Mouse (Mus musculus) T-cell, adult 2 months (primary cell): ENCODE measurements around the gene Mylpf.
A peak's percentile ranks its signal among the peaks of the same experiment; 100 is the strongest.

ENCODE experiments used
- DNase-seq: peaks from one replicate; pipeline ENCODE4 v3.0.0; 2022; ENCODE audit warnings: low spot score

Gene Mylpf

DNA sequence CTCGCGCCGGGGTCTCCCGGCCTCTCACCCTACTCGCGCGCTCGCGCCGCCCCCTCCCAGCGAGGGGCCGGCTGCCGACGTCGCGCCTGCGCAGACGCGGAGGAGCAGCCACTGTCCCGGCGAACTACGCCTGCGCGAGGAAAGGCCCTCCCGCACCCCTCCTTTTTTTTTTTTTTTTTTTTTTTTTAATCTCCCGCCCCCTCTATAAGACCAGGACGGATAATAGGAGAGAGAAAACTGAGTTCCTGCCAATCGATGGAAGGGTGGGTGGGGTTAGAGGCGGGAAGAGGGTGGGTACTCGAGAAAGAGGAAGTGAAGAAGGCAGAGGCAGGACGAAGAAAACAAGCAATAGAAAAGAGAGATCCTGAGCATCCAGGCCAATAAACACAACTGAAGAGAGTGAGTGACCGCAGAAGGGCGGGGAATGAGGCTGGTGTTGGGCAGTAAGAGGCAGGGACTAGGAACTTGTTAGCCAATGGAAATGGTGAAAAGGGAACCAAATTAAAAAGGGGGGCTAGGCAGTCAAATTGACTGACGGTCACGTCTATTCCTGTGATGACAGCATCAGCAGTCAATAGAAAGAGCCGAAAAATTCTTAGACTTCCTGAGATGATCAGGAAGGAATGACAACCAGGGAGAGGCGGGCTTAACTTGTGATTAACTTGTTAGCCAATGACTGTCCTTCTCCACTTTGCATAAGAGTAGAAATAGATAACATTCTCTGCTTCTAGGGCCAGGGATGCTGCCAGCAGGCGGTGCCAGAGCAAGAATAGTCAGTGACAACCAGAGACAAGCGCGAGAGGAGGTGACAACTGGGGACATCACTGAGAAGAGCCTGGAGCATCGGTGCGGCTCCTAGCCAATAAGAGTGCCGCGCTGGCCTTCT is at the start of gene Mylpf:
Mylpf (plus strand) TSS at position 338 of the 886 bp plus-strand sequence.
- peak; percentile 97 for DNase-seq

GRCm38 (mm10) chr7:127162546-127162945 is 46.1 kb upstream of the Mylpf start:
- DNase-seq, result no peak

DNA sequence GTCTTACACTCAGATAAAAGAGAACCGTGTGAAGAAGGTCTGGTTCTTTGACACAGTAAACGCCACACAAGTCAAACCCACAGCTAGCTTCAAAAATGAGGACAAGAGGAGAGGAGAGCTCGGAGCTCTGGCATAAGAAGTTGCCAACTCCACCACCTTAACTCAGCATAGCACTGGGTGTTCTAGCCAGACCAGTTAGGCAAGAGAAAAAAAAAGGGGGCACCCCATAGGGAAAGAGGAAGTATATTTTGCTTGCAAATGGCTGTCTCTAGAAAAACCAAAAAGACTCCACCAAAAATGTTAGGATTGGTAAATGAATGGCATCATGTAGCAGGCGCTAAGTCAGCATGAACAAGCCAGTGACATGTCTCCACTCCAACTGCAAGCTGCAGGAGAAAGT is 44.7 kb upstream of the Mylpf start:
- no peak for DNase-seq

- peak; percentile 7 for DNase-seq
These were observed 42.8 kb upstream of the Mylpf start for GRCm38 (mm10) chr7:127165607-127166493.

- DNase-seq, result peak; percentile 37
These were observed 42.2 kb upstream of the Mylpf start for GRCm38 (mm10) chr7:127166501-127166900.

- DNase-seq, result no peak
These were observed 31.8 kb upstream of the Mylpf start for GRCm38 (mm10) chr7:127176937-127177336.

DNA sequence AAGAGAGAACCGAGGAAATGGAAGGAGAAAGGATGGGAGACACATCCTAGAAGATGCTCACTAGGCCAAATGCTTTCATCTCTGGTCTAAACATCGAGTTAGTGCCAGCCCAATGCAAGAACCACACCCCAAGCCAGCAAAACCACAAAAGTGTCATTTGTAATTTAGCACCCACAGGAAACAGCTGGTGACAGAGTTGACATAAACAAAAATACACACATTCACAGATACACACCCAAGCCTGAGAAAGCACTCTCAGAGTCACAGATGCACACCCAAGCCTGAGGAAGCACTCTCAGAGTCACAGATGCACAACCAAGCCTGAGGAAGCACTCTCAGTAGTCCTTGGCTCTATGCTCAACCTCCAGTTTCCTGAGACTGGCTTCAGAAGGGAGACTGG is 27.9 kb upstream of the Mylpf start:
- peak; percentile 81 for DNase-seq

- peak; percentile 39 for DNase-seq
These were observed 27.0 kb upstream of the Mylpf start for GRCm38 (mm10) chr7:127181724-127182123.

DNA sequence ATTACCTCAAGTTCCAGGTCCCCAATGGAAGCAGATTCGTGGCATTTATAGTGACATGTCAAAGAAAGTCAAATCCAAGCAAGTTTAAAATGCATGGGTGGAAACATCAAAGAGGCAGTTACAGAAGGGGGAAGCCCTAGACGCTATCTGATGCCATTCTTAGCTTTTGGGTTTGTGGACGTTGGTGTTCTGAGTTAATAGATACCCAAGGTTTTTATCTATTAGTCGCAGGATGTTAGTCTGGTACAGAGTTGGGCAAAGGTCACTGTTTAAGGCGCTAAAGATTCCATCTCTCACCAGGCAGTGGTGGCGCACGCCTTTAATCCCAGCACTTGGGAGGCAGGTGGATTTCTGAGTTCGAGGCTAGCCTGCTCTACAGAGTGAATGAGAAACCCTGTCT is 25.3 kb upstream of the Mylpf start:
- DNase-seq, result no peak

- DNase-seq, result peak; percentile 27
These were observed 24.9 kb upstream of the Mylpf start for GRCm38 (mm10) chr7:127183828-127184227.

DNA sequence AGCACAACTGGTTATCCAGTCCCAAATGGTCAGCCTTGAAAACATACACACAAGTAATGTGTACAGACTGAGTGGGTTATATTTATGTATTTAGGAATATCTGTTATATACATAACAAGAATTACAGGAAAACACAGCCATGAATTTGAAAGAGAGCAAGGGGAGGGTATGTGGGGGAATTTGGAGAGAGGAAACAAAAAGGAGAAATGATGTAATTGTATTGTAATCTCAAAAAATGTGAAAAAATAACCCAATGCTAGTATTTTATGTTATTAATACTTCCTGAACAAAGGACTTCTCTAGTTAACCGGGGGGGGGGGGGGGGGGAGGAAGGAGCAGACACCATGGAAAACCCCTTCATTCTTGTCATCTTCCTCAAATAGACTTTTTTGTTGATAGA is 24.0 kb upstream of the Mylpf start:
- no peak for DNase-seq

DNA sequence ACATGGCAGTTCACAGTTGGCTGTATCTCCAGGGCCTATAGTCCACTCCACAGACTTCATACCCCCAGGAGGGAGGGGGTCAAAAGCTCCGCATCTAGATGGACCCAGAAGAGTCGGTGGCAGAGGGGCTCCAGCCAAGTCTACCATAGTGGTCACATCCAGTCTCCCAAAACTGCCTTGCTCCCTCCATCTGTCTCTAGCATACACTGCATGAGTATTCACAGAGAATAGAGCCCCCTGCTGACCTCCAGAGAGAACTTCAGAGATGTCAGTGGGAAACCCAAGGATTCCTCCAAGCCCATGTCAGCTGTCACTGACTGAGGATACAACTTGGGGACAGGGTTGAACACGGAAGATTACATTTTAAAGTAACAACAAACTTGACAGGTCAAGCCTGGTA is 23.1 kb upstream of the Mylpf start:
- DNase-seq, result peak; percentile 32

GRCm38 (mm10) chr7:127187351-127187750 is 21.3 kb upstream of the Mylpf start:
- no peak for DNase-seq

GRCm38 (mm10) chr7:127188305-127189276 is 20.1 kb upstream of the Mylpf start:
- DNase-seq, result peak; percentile 53

DNA sequence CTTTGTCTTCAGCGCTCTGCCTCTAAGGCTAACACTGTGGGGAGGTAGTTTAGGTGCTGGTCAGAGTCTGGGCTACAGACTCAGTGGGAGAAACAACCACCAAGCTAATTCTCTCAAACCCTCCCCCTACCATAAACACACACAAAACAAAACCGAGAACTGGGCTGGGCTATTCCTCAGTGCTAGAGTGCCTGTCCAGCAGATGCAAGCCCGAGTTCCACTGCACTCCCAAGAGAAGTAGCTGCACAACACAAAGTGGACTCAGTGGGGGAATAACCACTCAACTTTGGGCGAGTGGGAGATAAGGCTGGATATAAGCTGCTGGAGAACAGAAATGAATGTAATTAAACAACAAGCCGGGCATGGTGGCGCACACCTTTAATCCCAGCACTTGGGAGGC is 18.0 kb upstream of the Mylpf start:
- no peak for DNase-seq

- no peak for DNase-seq
These were observed 15.7 kb upstream of the Mylpf start for GRCm38 (mm10) chr7:127192989-127193388.

GRCm38 (mm10) chr7:127194011-127194632 is 14.6 kb upstream of the Mylpf start:
- no peak for DNase-seq

DNA sequence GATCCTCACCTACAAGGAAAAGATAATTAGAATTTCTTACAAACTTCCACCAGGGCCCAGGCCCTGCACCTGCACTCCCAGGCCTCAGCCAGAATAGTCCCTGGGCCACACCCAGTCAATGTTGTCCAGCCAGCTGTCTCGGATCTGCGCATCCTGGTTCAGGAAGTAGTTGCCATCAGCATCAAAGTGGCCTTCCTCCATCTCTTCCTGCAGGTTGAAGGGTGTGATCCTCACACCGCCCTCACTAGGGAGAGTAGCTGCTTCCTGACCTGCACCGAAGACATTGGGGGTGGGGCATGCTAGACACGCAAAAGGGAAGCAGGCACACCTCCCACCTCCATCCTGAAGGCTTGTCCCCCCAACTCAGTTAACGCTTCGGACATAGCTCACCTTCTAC is 14.1 kb upstream of the Mylpf start:
- no peak for DNase-seq

- DNase-seq, result peak; percentile 97
These were observed 13.0 kb upstream of the Mylpf start, which contains the start of gene Cd2bp2 for GRCm38 (mm10) chr7:127195544-127196295. Gene Cd2bp2 (minus strand): TSS chr7:127196050.

GRCm38 (mm10) chr7:127196484-127196883 is 12.2 kb upstream of the Mylpf start:
- DNase-seq, result no peak
